Mouse (Mus musculus) cerebellum, adult 18-20 months (tissue): ENCODE measurements at regions not wholly inside any gene's neighbourhood (a gene's known extent, or its start where the extent isn't known, plus 50 kb on each side); places are given as distances from the start of the nearest gene placed in this dataset.

Experiments used
- DNase-seq, 2 experiments: peaks; one replicate each; pipeline ENCODE4 v3.0.0; 2021

DNA sequence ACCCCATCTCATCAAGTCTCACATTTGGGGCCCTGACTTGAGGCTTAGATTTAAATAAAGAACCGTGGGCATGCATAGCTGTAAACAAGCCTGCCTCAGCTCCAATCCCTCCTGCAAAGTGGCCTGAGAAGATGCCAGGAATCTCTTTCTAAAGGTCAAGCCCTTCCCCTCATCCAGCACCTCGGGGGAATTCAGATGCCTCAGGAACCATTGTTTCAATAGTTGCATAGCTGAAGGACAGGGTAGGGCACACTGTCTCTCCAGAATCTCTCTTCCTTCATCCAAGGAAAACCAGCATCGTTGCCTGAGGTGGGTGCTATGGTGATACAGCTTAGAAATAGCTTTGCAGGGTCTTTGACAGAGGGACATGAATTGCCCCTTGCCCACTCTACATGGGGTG, 154.4 kb downstream of the Thbs2 start:
- DNase-seq: no peak

DNA sequence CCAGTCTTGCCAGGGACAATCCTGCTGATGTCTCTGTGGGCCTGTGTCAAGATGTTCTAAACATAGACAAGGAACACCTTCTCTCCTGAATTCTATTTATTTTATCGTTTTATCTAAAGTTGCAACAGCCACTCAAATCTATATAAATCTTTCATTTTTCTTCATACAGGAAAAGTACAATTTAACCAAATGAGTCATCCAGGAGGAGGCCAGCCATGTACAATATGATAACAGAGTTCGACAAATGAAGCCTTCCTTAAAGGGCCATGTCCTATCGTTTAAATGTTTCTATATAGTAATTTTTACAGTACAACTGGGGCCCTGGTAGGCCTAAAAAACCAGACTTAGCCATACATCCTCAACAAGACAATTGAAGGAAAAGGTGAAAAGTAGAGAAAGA, 154.8 kb downstream of the Thbs2 start:
- DNase-seq: no peak

DNA sequence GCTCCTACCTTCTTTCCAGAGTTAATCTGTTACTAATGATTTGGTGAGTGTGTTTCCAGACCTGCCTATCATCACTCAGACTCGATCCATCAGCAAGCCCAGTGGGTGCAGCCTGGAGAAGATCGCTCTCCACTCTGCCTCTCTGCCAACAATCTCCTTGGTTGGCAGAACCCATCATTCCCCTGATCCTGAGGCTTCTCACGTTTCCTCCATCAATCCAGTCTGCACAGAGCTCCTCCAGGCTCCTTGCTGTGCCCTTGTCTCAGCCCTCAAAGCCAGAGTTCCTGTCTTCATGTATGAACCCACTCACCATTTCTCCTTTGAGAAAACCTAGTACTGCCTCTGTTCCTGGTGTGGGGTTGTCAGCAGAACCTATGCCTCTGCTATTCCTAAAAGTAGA, 155.5 kb downstream of the Thbs2 start:
- no peak for DNase-seq

DNA sequence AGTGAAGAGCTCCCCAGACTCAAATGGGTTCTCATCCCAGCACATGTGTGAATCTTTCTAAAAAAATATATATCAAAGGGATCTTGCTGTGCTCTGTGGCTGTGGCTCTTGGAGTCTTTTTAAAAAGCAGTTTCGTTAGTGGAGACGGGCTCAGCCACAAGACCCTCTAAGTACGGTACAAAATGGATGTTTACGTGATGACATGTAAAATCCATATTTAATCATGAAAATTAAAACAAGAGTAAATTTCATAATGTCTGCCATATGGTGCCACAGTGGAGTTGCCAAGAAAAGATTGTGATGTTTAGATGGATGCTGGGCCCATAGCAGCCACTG, 161.1 kb downstream of the Thbs2 start:
- DNase-seq: no peak

DNA sequence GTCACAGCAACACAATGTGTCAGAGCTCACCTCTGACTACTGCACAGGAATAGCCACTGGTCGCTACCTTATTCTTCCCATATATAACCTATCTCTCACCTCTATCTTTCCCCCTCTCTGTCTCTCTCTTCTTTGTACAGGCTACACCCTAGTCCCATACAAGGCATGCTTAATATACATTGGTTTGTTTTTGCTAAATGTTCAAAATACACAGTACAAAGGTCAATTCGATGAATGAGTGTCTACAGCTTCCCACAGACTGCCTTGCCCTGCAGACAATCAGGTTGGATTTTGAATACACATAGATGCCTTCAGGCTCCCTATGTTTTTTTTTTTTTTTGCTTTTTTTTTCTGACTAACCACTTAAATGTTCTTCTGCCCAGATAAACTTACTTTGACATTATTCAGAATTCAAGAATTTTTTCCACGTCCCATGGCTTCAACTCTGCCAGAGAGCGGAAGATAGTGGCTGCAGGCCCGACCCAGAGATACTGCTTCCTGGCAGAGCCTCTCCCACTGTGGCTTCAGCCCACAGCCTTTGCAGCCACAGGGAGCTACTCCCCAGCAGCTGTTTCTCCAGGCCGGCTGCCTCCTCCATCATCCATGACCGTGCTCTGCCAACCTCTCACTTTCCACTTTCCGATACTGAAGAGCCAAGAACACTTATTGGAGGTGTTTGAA, 161.6 kb downstream of the Thbs2 start:
- DNase-seq: no peak

DNA sequence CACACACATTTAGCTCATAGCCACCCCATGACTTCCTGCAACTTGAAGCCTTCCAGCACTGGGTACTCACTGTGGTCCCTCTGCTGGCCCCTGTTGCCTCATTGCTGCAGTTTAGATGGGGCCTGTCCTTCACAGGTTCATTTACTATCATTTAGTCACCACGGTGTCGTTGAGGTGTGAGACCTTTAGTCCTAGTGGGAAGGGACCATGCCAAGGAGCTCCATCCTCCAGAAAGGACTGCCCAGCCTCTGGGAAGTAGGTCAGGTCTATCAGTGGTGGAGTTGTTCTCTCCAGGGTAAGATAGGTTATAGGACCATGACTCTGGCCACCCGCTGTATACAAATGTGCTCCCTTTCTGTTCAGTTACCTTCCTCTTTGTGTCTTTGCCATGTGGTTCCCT, 162.2 kb downstream of the Thbs2 start:
- DNase-seq: no peak

DNA sequence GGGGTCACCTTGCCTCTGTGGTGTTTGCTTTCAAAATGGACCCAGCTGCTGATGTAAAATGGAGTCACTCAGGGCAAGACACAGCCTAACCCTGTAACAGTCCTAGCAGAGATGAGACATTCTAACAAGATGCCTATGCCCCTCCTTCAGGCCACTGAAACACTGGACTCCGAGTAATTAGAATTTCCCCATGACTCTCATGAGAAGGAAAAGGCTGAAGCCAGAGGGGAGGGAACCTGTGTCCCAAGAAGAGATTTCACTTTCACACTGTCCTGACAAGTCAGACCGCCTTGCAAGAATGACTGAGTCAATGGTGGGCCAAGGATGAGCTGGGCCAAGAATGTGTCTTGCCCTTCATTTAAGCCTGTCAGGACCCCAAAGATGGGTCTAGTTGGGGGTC, 166.3 kb downstream of the Thbs2 start:
- DNase-seq: no peak

DNA sequence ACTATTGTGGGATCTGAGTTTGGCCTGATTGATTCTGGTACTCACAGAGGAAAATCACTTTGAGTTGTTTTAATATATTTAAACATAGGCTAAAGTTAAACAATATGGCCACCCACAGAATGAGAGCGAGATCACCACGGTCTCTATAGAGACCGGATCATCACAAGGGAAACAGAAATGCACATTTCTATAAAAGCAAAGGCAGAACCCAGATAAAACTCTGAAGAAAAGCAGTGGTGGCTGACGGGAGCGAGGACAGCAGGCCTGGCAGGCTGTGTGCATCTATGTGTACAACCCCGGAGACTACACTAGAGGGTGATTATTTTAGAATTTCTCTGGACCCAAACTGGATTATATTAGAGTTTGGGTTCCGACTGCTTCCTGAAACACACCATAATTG, 168.8 kb downstream of the Thbs2 start:
- no peak for DNase-seq

DNA sequence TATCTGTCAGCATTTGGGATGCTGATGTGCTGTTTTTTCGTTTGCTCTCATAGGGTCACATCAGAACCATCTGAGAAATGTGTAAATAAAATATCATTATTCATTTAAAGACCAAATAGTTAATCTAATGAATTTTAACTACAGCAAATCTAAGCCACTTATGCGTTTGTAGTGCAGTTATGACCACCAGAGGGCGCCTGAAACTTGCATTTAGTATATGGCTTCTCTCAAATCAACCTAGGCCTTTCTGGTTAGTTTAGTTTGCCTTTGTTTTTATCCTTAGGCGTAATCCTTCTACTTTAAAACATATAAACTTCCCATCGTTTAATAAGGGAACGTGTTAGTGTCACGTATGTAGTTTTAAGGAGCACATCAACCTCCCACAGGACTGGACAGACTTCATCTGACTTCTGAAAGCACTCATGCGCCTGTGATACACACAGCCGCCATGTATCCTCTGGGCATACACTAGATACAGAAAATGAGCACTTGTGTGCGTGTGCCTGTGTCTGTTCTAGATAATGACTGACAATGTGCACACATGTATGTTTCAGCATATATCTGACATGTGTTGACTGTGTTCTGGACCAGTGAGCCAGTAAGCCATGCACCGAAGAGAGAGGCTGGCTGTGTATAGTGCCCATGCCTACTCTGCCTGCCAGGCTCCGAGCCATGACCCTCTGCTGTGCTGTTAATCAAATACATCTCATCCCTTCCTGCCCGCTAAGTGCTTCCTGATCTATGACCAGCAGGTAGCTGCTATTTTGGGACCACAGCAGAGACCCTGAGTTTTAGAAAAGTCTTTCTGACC, 169.4 kb downstream of the Thbs2 start:
- peak; percentile 36 to 60 for DNase-seq

DNA sequence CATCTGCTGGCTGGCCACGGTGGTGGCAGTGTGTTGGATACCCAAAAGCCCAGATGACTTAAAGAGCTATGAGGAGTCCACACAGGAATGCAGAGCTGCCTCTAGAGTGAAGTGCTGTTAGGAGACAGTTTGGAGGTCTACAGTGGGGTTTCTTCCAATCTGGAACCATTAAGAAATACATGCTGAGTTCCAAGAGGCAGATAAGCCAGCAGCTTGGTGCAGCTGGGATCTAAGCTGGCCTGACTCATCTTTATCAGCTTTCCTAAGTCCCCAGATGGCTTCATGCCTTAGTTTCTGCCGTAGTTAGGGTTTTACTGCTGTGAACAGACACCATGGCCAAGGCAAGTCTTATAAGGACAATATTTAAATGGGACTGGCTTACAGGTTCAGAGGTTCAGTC, 172.0 kb downstream of the Thbs2 start:
- no peak for DNase-seq

DNA sequence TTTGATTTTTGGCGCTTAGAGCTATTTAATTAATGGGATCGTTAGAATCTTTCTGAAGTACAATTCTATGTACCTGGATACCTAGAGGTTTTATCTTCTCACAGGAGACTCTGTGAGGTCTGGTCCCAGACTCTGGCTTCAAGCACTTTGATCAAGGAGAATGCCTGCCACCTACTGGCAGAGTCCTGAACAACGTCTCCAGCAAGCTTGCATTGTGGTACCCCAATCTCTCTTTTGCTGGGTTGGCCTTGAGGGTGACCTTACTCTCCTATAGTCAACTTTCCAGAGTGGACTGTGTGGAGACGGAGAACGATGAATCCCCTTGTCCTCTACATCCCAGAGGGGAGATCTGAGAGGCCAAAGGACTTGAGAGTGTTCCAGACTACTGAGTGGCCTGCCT, 173.5 kb downstream of the Thbs2 start:
- peak; percentile 66 to 72 for DNase-seq

DNA sequence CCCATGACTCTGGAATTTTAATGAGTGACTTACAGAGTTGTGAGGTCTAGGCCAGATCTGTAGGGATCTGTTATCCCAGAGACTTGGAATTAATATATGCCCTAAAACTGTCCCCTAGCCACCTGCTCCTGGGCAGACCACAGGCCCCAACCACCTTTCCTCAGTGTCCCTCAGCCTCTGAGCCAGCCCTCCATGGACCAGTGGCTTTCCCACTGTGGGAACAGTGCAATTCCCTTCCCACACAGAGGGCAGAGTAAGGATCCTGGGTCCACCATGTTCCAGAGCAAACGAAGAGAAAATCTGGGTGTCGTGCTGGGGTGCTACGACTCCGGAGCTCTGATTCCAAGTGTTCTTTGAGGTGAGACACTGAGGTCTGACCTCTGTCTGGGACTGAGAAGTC, 174.7 kb downstream of the Thbs2 start:
- DNase-seq: no peak

DNA sequence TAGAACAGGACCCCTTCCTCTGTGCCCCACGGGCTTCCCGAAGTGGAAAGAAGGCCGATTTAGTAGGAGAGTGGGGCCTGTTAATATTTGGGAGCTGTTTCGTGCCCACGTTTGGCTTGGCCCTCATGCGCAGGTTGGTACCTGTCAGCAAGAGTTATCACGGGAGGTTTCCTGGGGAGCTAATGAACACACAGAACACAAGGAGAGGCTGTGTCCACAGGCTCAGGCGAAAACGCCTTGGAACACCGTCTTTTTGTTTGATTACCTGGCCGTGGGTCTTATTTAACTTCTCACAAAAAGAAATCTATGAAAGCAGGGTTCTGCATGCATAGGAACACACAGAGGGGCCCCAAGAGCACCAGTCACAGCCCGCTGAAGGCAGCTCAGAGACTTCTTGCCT, 175.8 kb downstream of the Thbs2 start:
- DNase-seq: no peak

DNA sequence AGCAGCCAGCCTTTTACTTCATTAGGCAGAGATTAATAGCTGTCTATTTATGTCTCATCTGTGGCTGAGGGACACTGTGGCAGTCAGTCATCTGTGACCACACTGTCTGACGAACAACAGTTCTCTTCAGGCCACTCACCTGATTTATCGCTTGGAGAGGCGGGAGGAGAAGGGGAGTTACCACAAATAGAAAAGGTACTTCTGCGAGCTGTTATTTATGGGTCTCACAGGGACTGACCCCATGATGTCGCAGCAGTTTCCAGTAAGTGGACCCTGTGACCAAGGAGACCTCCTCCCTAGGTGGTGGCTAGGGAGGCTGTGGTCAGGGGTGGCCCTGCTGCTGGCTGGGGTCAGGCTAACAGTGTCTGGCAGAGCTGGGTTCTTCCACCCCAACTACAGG, 176.7 kb downstream of the Thbs2 start:
- no peak for DNase-seq

DNA sequence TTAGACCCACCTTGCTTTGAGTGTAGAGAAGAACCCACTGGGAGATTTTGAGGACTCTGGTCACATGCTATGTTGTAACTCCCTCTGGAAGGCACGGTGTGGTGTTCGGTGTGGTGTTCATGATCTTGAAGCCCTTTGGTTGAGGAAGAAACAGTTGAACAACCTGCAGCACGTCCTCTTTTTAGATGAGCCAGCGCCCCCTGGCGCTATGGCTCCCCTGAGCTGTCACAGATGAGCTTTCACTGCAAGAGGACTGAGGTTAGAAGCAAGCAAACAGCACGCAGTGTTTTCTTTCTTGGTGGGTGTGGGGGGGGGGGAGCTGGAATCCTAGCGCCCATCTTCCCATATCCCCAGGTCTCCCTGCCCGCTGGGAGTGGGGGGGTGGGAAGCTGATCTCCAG, 177.9 kb downstream of the Thbs2 start:
- DNase-seq: peak; percentile 27 to 45

DNA sequence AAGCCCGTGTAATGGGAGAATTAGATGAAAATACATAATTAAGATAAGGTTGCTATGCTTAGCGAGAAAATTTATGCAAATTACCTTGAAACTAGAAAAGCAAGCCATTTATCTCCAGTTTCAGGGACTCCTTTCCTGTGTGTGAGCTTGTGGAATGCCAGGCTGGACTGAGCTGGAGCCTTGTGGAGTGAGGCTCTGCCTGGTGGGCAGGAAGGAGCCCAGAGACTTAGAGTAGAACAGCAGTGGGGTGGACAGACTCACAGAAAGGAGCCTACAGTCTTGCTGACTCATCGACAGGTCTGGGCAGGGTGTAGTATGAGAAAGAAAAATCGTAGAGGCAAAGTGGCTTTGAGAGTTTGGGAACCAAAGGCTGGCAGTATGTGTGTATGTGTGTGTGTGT, 180.6 kb downstream of the Thbs2 start:
- no peak for DNase-seq

DNA sequence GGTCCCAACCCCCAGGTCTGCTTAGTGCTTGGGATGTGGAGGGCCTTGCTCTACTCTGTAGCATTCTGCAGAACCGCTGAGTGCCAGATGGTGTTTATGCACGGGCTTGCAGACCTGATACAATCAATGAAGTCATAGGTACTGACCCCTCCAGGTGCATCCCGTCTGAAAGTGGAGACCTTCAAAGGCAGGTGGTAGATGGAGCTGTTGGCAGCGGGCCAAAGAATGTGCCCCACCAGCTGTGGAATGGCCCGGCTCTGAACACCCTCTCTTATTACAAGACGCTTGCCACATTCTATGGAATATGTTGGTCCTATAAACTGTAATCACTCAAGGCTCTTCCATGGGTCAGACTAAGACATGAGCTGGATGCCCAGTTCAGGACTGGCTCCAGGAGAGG, 183.5 kb downstream of the Thbs2 start:
- DNase-seq: no peak

DNA sequence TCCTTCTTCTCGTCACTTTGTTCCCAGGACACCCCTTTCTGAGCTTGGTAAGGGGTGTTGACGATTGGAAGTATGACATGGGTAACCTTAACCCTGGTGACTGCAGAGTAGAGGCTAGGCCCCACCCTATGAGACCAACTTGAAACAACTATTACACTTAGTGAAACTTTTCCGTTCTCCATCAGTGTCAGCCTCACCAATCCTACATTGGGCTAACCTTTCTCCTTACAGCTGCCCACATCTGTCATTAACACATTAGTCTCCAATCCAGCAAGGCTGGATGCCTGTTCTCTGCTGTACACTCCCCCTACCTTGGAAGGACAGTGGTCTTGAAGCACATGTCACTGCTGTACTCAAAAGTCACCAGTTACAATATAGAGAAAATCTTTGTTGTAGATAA, 186.9 kb downstream of the Thbs2 start:
- no peak for DNase-seq

DNA sequence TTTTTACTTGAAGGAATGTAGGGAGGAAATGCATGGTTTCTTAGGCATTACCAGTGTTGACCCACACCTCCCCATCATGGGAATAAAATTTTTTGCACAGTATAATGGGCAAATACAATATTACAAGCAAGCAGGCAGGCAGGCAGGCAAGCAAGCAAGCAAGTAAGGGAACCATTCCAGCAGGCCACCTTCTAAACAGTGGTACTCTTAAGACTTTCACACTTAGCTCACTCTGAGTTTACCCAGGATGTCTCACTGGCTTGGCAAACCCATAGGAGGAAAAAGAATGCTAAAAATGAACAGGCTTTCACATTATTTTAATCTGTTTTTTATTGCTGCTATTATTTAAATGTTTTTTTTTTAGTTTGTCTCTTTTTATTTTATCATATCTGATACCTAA, 187.9 kb downstream of the Thbs2 start:
- DNase-seq: no peak

DNA sequence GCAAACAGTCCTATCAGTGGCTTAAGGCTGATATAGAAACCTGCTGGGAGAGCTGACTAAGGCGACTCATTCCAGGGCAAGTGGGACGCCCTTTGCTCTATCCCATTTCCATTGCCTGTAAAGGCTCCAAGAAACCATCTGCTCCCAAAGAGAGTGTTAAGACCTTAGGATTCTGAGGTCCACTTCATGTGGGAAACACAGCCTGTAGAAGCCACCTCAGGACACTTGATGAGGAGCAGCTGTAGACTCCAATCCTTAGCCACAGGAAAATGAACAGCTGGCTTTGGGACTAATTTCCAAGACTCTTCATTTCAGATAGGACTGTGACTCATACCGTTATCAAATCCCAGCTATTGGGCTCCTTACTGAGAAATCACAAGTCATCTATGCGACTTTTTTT, 188.6 kb downstream of the Thbs2 start:
- DNase-seq: no peak

DNA sequence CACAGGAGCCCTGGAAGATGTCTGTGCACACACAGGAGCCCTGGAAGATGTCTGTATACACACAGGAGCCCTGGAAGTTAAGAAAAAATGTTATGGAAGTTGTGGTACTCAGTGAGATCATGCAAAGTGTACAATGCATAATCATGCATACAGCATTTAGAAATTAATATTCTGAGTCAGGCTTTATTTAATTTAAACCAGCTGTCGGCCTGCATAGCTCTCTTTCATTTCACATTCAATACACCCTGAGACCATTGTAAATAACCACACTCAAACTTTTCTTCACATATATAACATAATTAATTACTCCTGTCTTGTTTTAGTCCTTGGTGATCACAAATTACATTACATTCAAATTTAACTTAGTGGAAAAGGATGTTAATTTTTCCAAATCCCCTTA, 190.4 kb downstream of the Thbs2 start:
- no peak for DNase-seq

DNA sequence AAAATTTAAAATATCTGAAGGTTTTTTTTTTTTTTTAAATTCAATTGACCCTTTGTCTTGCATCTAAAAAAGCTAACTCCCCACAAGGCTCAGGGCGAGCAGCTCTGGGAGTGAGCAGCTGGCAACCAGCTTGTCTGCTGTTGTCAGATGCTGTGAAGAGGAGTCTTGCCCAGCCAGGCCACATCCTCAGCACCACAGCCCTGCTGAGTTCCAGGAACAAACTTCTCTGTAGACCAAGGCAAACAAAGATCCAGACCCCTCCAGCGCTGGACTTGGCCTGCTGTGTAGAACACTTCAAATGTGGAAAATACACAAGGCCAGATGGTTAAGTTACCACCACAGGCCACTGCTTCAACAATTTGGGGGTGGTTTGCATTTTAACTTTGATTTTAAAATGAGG, 192.7 kb downstream of the Thbs2 start:
- no peak for DNase-seq

DNA sequence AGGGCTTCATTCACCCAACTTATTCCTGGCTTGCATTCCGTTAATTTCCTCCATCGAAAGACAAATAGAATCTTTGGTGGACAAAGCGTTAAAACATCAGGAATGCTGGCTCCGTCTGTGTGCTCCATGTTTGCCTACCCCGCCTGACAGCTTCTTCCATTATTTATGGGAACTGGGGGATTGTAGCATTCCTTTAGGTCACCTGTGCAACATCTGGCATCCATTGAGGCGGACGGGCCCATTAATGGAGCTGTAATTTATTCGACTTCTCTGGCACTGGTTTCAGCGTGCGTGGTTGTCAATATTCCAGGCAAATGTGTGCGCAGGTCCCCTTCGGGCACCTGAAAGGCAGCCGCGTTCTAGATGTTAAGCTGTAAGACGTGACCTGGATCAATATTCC, 196.9 kb downstream of the Thbs2 start:
- DNase-seq: no peak

DNA sequence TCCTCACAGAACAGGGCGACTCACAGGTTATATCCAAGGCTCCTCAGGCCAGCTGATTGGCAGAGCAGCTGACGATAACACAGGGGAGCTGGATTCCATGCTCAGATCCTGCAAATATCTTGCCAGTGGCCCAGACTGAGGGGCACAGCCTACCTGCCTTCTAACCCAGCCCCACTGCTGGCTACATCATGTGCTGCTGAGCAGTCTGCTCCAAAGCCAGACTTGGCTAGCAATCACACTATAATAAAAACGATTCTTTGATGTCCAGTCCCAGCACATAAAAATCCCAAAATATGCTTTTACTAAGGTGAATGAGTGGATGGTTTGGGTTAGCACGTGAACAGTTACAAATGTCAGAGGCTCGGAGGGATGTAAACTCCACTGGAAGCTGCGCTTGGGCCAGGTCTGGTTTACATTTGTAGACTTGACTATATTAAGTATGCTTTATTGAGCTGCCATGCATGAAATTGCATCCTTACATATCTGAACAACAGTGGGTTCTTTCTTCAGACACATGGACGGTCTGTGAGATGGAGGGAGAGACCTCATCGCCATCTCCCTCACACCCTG, 200.2 kb downstream of the Thbs2 start:
- no peak for DNase-seq

DNA sequence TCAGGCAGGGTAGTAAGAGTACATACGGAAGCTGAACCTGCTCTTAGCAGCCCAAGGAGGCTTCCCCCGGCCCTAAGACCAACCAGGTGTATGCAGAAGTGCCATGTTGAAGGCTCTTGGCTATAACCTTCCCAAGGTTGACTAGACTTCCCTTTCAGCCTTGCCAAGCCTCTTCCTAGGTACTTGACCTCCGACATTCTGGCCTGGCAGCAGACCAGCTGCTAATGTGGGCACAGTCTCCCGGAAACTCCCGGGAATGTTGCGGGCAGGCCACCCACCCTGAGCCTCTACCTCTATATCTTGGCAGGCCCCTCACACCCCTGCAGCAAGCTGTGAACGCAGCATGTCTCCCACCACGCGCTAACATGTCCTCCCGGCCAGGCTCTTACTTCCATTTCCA, 201.1 kb downstream of the Thbs2 start:
- DNase-seq: no peak
